Mouse (Mus musculus) ES-Bruce4 (cell line): ENCODE results near the gene Islr.

ENCODE experiments used
- CTCF ChIP-seq: IDR thresholded peaks from one replicate; pipeline ENCODE4 v1.8.1; 2011; ENCODE audit warnings: low read depth, low read length
- EP300 ChIP-seq: IDR thresholded peaks from 2 replicates; pipeline ENCODE4 v1.6.1; 2011; ENCODE audit warnings: low read depth, low read length; ENCODE audit not compliant: insufficient read depth
- POLR2A ChIP-seq: IDR thresholded peaks from one replicate; pipeline ENCODE4 v1.8.1; 2011; ENCODE audit warnings: low read length; ENCODE audit not compliant: insufficient read depth

GRCm38 (mm10) chr9:58143419-58143818 lies 60.7 kb downstream of the Islr start:
- TF ChIP-seq EP300 = no peak
- TF ChIP-seq CTCF = no peak
- TF ChIP-seq POLR2A = no peak
